Mouse (Mus musculus) heart, adult 18-20 months (tissue): ENCODE data around the gene Vmn2r100. TPM values are rescaled to one million over a fixed set of nuclear protein-coding genes. Genes with fewer than 3 reads are reported as not detected.

Experiments
- DNase-seq, 2 experiments: peaks; one replicate each; pipeline ENCODE4 v3.0.0; 2021 to 2022; ENCODE audit warnings: mixed read lengths in 1 of 2
- long read RNA-seq, 2 experiments: library from polyadenylated mRNA; stranded (forward); transcript quantifications; one replicate each; pipeline ENCODE4 v2.0.0; 2021
- total RNA-seq, 2 experiments: library from RNA; stranded (reverse); gene quantifications; 2 replicates each; pipeline ENCODE4 v1.2.3; 2021

The Vmn2r100 gene
- total RNA-seq = not detected
- long read RNA-seq, experiment 1 = 0 reads
- long read RNA-seq, experiment 2 = 0 reads

- DNase-seq = no peak
Measured at GRCm38 (mm10) chr17:19504432-19504831, at the start of gene Vmn2r100. Vmn2r100 (plus strand) TSS chr17:19504732.

- DNase-seq = no peak
Measured at GRCm38 (mm10) chr17:19482866-19483265, 21.7 kb upstream of the Vmn2r100 start.

GRCm38 (mm10) chr17:19576927-19577326 is 72.4 kb downstream of the Vmn2r100 start, which contains the start of gene Vmn2r101:
Vmn2r101 (plus strand) TSS chr17:19577227.
- DNase-seq = no peak

Other genes starting within 250 kb of the Vmn2r100 start
- gene Vmn2r99, start 142.8 kb upstream of the Vmn2r100 start, total RNA-seq = not detected
- not detected for gene Vmn2r101, start 72.5 kb downstream of the Vmn2r100 start, total RNA-seq
- gene Vmn2r102, start 155.6 kb downstream of the Vmn2r100 start, total RNA-seq = not detected